Mouse (Mus musculus): ENCODE results near the gene Olfr832.

GRCm38 (mm10) chr9:18987690-18988089, 50.8 kb downstream of the Olfr832 start, which contains the start of gene Olfr834:
- TF ChIP-seq CTCF (IDR thresholded peaks at IDR 0.05; ENCODE audit: borderline replicate concordance, insufficient read depth, low read depth, low read length) = no peak
- TF ChIP-seq POLR2A (IDR thresholded peaks at IDR 0.05; ENCODE audit: borderline replicate concordance, insufficient read depth, low read length) = no peak
